Mouse (Mus musculus): ENCODE data around the gene Cd300lg. TPM values are rescaled to one million over a fixed set of nuclear protein-coding genes. Genes with fewer than 3 reads are reported as not detected.

The Cd300lg gene
- polyA plus RNA-seq, 1 experiment from 2014 or later, result 1.1 TPM

DNA sequence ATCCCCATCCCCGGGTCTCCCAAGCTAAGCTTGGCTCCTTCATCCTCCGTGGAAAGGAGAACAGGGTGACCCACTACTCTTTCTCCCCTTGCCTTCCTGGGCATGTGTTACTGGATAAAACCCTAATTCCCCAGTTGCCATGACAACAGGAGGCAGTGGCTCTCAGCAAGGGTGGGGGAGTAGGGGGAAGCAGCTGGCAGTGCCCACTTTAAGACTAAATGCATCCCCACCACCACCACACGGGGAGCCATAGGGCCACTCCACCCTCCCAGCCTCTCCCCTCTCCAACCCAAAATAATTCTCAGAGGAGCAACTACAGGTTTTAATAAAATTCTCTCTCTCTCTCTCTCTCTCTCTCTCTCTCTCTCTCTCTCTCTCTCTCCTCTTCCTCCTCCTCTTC is 45.0 kb downstream of the Cd300lg start:
- peak overlapping the region; percentile 97 for H3K4me2 ChIP-seq
- H3K27ac ChIP-seq, result peak overlapping the region; percentile 89
- H3K4me3 ChIP-seq (replicated peaks), result peak overlapping the region; percentile 76
- no peaks in the 10 kb centered on the region for H3K36me3 ChIP-seq
- H3K4me1 ChIP-seq, result peaks cover 78% of the 10 kb centered on the region
- 24% methylated on average over 3 of the region's 3 CpGs for WGBS
- no peaks in the 10 kb centered on the region for H3K27me3 ChIP-seq
- peak overlapping the region; percentile 68; the same call in 1 of the 2 replicates for H3K9ac ChIP-seq
- H3K9me3 ChIP-seq (replicated peaks), result no peaks in the 10 kb centered on the region
- ATAC-seq (replicated peaks; ENCODE audit: low FRiP score), result no peak

DNA sequence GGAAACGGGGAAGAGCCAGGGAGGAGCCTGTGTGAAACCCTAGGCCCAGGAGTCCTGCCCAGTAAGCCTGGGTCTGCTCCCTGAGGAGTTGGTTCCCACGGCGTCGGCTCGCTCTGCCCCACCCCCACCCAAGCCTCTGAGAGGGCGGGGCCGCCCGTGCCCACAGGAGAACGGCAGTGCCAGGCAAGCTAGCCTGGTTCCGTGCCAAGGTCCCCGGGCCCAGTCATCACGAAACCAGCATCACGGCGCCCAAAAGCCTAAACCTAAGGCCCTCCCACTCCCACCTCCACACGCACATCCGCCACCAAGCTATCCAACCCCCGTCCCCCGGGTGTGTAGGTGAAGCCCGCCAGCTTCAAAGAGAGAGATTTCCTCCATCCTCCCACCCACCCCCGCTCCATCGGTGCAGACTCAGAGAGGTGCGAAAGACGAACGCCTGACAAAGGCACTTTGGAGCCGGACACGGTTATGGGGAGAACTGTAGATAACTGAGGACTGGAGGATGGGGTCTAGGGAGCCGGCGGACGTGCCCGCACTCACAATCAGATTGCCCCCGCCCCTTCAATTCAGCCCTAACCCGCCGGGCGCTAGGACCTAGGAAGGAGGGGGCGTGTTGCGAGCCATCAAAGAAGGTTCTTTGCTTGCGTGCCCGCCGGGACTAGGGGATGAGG is 45.9 kb downstream of the Cd300lg start:
- H3K9me3 ChIP-seq (replicated peaks), result no peaks in the 10 kb centered on the region
- peak overlapping the region; percentile 97 for H3K4me2 ChIP-seq
- ATAC-seq (replicated peaks; ENCODE audit: low FRiP score), result peak; percentile 55
- peaks cover 69% of the 10 kb centered on the region for H3K4me1 ChIP-seq
- H3K4me3 ChIP-seq (replicated peaks), result peak overlapping the region; percentile 76
- no peaks in the 10 kb centered on the region for H3K36me3 ChIP-seq
- WGBS, result under 1% methylated on average over 39 of the region's 39 CpGs
- H3K9ac ChIP-seq, result peak overlapping the region; percentile 68
- H3K27ac ChIP-seq, result peak overlapping the region; percentile 89
- no peaks in the 10 kb centered on the region for H3K27me3 ChIP-seq

- Histone ChIP-seq H3K4me3 (replicated peaks) (peak within 1 kb of the TSS; percentile 76), H3K36me3 (no peaks in the 10 kb centered on the region), H3K9ac (peak within 1 kb of the TSS; percentile 68), H3K27ac (peak within 1 kb of the TSS; percentile 89), H3K4me2 (peak within 1 kb of the TSS; percentile 97), H3K9me3 (replicated peaks) (no peaks in the 10 kb centered on the region), H3K27me3 (no peaks in the 10 kb centered on the region), H3K4me1 (peaks cover 59% of the 10 kb centered on the region)
- peak; percentile 65 for ATAC-seq (replicated peaks; ENCODE audit: low FRiP score)
- WGBS, result under 1% methylated on average over 49 of the region's 49 CpGs
Measured at GRCm38 (mm10) chr11:102087931-102088898, 46.9 kb downstream of the Cd300lg start, which contains the start of gene Mpp2. TSS of gene Mpp2 (minus strand) at chr11:102088515.

GRCm38 (mm10) chr11:102089088-102089808 is 47.9 kb downstream of the Cd300lg start:
- H3K4me1 ChIP-seq, result peaks cover 51% of the 10 kb centered on the region
- H3K4me2 ChIP-seq, result peak overlapping the region; percentile 97
- H3K9ac ChIP-seq, result peak overlapping the region; percentile 68; the same call in 1 of the 2 replicates
- no peaks in the 10 kb centered on the region for H3K9me3 ChIP-seq (replicated peaks)
- peak overlapping the region; percentile 76 for H3K4me3 ChIP-seq (replicated peaks)
- no peaks in the 10 kb centered on the region for H3K36me3 ChIP-seq
- ATAC-seq (replicated peaks; ENCODE audit: low FRiP score), result peak; percentile 56
- under 1% methylated on average over 20 of the region's 20 CpGs for WGBS
- H3K27ac ChIP-seq, result peak overlapping the region; percentile 89
- H3K27me3 ChIP-seq, result no peaks in the 10 kb centered on the region

DNA sequence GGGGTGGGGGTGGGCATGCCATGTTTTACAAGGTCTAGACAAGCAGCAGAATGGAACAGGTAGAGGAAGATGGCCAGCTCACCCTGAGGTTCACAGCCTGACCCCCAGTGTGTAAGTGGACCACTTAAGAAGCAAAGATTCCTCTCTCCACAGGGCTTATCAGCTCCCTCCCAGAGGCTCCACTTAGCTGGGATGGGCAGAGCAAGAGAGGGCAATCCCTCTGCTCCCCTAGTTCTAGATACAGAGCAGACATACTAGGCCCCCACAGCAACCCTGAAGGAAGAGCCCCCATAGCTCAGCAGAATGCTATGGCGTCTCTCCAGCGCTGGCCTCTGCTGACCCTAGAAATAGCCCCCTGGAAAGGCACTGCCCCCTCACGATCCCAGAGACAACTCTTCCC is 54.4 kb downstream of the Cd300lg start:
- Histone ChIP-seq H3K4me1 (peaks cover 22% of the 10 kb centered on the region), H3K4me3 (replicated peaks) (no peak overlapping the region), H3K27me3 (peaks cover 15% of the 10 kb centered on the region), H3K9me3 (replicated peaks) (no peaks in the 10 kb centered on the region), H3K4me2 (no peak overlapping the region), H3K27ac (no peak overlapping the region), H3K36me3 (no peaks in the 10 kb centered on the region), H3K9ac (no peak overlapping the region)
- ATAC-seq (replicated peaks; ENCODE audit: low FRiP score), result no peak
- WGBS, result 62% methylated on average over 3 of the region's 3 CpGs

DNA sequence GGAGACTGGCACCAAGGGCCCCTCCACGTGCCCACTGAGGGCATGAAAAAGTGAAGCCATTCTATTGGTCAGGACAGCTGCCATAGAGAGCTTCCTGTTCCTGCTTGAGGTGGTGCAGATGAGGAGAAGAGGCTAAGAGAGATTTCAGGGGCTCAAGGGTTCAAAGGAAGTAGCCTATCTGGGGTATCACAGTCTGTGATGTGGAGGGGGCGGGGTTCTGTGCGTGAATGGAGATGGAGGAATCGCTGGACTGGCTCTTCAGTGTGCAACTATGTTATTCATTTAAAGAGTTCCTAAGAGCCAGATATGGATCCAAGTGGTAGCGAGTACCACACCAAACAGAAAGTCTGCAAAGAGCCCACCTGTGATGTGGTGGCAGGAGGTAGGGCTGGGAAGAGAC is 55.1 kb downstream of the Cd300lg start:
- 62% methylated on average over 5 of the region's 5 CpGs for WGBS
- Histone ChIP-seq H3K4me1 (peaks cover 22% of the 10 kb centered on the region), H3K27ac (peak overlapping the region; percentile 61; the same call in 1 of the 2 replicates), H3K9me3 (replicated peaks) (no peaks in the 10 kb centered on the region), H3K9ac (no peak overlapping the region), H3K36me3 (no peaks in the 10 kb centered on the region), H3K4me2 (peak overlapping the region; percentile 56), H3K4me3 (replicated peaks) (peak overlapping the region; percentile 31), H3K27me3 (peaks cover 23% of the 10 kb centered on the region)
- ATAC-seq (replicated peaks; ENCODE audit: low FRiP score), result 0 out of 2 replicates have a peak, but pooled peaks have one; percentile 11

- 6% methylated on average over 18 of the region's 18 CpGs for WGBS
- Histone ChIP-seq H3K4me2 (peak overlapping the region; percentile 56), H3K9me3 (replicated peaks) (no peaks in the 10 kb centered on the region), H3K27ac (peak overlapping the region; percentile 61; the same call in 1 of the 2 replicates), H3K9ac (peak overlapping the region; percentile 5; the same call in 1 of the 2 replicates), H3K27me3 (peaks cover 28% of the 10 kb centered on the region), H3K36me3 (no peaks in the 10 kb centered on the region), H3K4me1 (peaks cover 25% of the 10 kb centered on the region), H3K4me3 (replicated peaks) (peak overlapping the region; percentile 31)
- peak; percentile 91 for ATAC-seq (replicated peaks; ENCODE audit: low FRiP score)
Measured at GRCm38 (mm10) chr11:102096887-102097391, 55.6 kb downstream of the Cd300lg start.

- H3K27me3 ChIP-seq, result peaks cover 58% of the 10 kb centered on the region
- 77% methylated on average over 4 of the region's 4 CpGs for WGBS
- no peak within 1 kb of the TSS for H3K4me3 ChIP-seq (replicated peaks)
- H3K4me2 ChIP-seq, result peak within 1 kb of the TSS; percentile 10; the same call in 1 of the 2 replicates
- H3K9me3 ChIP-seq (replicated peaks), result no peaks in the 10 kb centered on the region
- H3K27ac ChIP-seq, result no peak within 1 kb of the TSS
- no peak within 1 kb of the TSS for H3K9ac ChIP-seq
- peaks cover 27% of the 10 kb centered on the region for H3K4me1 ChIP-seq
- H3K36me3 ChIP-seq, result no peaks in the 10 kb centered on the region
- no peak for ATAC-seq (replicated peaks; ENCODE audit: low FRiP score)
Measured at GRCm38 (mm10) chr11:102101219-102101618, 59.9 kb downstream of the Cd300lg start, which contains the start of gene Ppy. TSS of gene Ppy (minus strand) at chr11:102101319.

DNA sequence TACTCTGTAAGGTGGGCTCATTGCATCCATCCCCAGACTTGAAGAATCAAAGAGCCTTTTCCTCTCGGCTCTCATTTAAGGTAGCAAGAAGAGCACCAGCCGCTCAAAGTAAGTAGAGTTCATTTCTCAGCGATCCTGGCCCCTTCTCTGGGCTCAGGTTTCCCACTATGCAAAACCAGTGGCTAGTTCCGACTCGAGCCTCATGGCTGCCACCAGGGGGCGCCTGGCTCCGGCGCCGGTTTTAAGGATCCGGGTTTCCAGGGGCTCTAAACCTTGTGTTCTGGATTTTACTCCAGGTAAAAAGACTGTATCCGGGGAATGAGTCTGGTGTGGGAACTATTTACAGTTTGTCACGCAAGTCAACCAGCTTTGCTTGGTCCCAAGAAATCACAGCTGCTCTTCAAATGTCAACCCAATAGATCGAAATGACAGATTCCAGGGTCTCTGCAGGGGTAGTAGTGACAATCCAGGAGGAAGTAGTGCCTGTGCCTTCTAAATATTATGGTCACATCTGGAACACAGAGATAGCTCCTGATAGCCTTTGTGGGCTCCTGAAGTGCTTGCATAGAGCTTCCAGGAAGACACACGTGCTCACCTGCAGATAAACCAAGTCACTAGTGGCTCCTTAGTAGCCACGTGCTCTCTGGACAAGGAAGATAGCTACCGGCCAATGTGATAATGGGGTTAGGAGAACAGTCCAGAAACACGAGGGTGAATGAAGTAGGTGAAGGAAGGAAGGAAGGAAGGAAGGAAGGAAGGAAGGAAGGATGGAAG is 61.4 kb downstream of the Cd300lg start:
- Histone ChIP-seq H3K9ac (no peak overlapping the region), H3K4me3 (replicated peaks) (no peak overlapping the region), H3K36me3 (no peaks in the 10 kb centered on the region), H3K9me3 (replicated peaks) (no peaks in the 10 kb centered on the region), H3K4me1 (peaks cover 19% of the 10 kb centered on the region), H3K27ac (no peak overlapping the region), H3K27me3 (peaks cover 72% of the 10 kb centered on the region), H3K4me2 (peak overlapping the region; percentile 10; the same call in 1 of the 2 replicates)
- no peak for ATAC-seq (replicated peaks; ENCODE audit: low FRiP score)
- WGBS, result 18% methylated on average over 17 of the region's 17 CpGs

All from kidney, embryonic 15.5 days (tissue).